In the genomic region with DNA sequence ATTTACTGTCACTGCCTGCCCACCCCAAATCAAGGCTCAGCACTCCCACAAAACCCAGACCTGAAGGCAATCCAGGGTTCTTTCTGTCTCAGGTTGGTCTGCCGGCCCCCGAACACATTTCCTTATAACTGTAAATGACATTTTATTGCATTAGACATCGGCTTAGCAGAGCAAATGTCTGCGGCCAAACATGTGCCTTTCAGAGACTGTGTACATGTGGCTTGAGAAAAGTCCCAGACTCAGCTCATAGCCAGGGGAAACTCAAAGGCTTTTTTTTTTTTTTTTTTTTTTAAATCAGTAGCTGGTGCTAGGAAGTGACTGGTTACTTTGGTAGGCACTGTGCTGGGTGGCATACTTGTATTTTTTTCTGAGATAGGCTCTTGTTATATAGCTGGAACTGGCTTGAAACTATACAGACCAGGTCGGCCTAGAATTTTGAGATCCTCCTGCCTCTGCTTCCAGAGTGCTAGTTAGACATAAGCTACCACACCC, we compare ENCODE assay signal across 8 mouse cellular contexts. TPM values are rescaled to one million over a fixed set of nuclear protein-coding genes. Genes with fewer than 3 reads are reported as not detected.
A peak's percentile ranks its signal among the peaks of the same experiment; 100 is the strongest.
DNase-seq lines count a peak whose midpoint lies in the region; ATAC-seq and TF ChIP-seq lines count a peak whose summit lies in the region.

No protein-coding gene starts in this region.

- no peak for DNase-seq in heart, postnatal 0 days (ENCODE audit: low spot score)
- no peak for DNase-seq in heart, adult 18-20 months
- DNase-seq in hindbrain, postnatal 0 days (ENCODE audit: low spot score): no peak
- no peak for DNase-seq in gastrocnemius, postnatal 36 days
- DNase-seq in thymus, postnatal 0 days (ENCODE audit: low spot score): no peak
- DNase-seq in kidney, postnatal 14 days: no peak

- 0 out of 2 replicates have a peak, but pooled peaks cover 5% of the 10 kb centered on the region for H3K4me1 ChIP-seq in heart, postnatal 0 days (ENCODE audit: control insufficient read depth, insufficient read depth)
- H3K4me1 ChIP-seq in bone marrow macrophage, adult 2 months (ENCODE audit: control insufficient read depth, insufficient read depth, low read length): peaks cover 14% of the 10 kb centered on the region
- 0 out of 2 replicates have a peak, but pooled peaks cover 3% of the 10 kb centered on the region for H3K4me1 ChIP-seq in hindbrain, postnatal 0 days (ENCODE audit: insufficient read depth, low read length)
- H3K4me1 ChIP-seq in midbrain, embryonic 16.5 days (ENCODE audit: control insufficient read depth, insufficient read depth, low read length): peaks cover 9% of the 10 kb centered on the region

- TF ChIP-seq EP300 in heart, postnatal 0 days (IDR thresholded peaks at IDR 0.05; ENCODE audit: low read depth): no peak

- H3K27me3 ChIP-seq in heart, postnatal 0 days (ENCODE audit: control insufficient read depth, insufficient read depth, low read length): no peaks in the 10 kb centered on the region
- H3K27me3 ChIP-seq in hindbrain, postnatal 0 days (ENCODE audit: insufficient read depth, low read length): no peaks in the 10 kb centered on the region
- no peaks in the 10 kb centered on the region for H3K27me3 ChIP-seq in midbrain, embryonic 16.5 days (ENCODE audit: control insufficient read depth, insufficient read depth, low read depth, low read length)

- no peak overlapping the region for H3K27ac ChIP-seq in heart, postnatal 0 days (ENCODE audit: low read depth)
- 0 out of 2 replicates have a peak overlapping the region, but pooled peaks have one; percentile 8 for H3K27ac ChIP-seq in bone marrow macrophage, adult 2 months (ENCODE audit: insufficient read depth, low read depth, low read length)
- no peak overlapping the region for H3K27ac ChIP-seq in hindbrain, postnatal 0 days
- no peak overlapping the region for H3K27ac ChIP-seq in midbrain, embryonic 16.5 days (ENCODE audit: low read length)

- intact Hi-C loops in gastrocnemius, postnatal 36 days (cut with DNase I): no loop called here

- no peak overlapping the region for H3K4me3 ChIP-seq in heart, postnatal 0 days (ENCODE audit: low read depth, low read length)
- peak overlapping the region; percentile 84 for H3K4me3 ChIP-seq in bone marrow macrophage, adult 2 months (ENCODE audit: insufficient read depth, low read length)
- peak overlapping the region; percentile 85; the same call in 1 of the 2 replicates for H3K4me3 ChIP-seq in hindbrain, postnatal 0 days (ENCODE audit: low read length)
- no peak overlapping the region; the same call in 1 of the 2 replicates for H3K4me3 ChIP-seq in midbrain, embryonic 16.5 days (ENCODE audit: low read depth, low read length)

- WGBS in heart, postnatal 0 days: 94% methylated on average over 5 of the region's 5 CpGs
- 92% methylated on average over 5 of the region's 5 CpGs for WGBS in hindbrain, postnatal 0 days
- WGBS in midbrain, embryonic 16.5 days: 98% methylated on average over 5 of the region's 5 CpGs

- H3K9me3 ChIP-seq in heart, postnatal 0 days (replicated peaks; ENCODE audit: control insufficient read depth, low read length): no peaks in the 10 kb centered on the region
- H3K9me3 ChIP-seq in hindbrain, postnatal 0 days (ENCODE audit: low read length): no peaks in the 10 kb centered on the region
- H3K9me3 ChIP-seq in midbrain, embryonic 16.5 days (replicated peaks; ENCODE audit: control insufficient read depth, low read length, poor library complexity, severe bottlenecking): no peaks in the 10 kb centered on the region

- H3K9ac ChIP-seq in heart, postnatal 0 days (replicated peaks; ENCODE audit: low read depth, low read length): no peak overlapping the region
- no peak overlapping the region; the same call in 1 of the 2 replicates for H3K9ac ChIP-seq in hindbrain, postnatal 0 days (replicated peaks; ENCODE audit: low read length)
- no peak overlapping the region; the same call in 1 of the 2 replicates for H3K9ac ChIP-seq in midbrain, embryonic 16.5 days (ENCODE audit: low read depth, low read length)

- H3K4me2 ChIP-seq in heart, postnatal 0 days (ENCODE audit: low read depth, low read length): peak overlapping the region; percentile 68; the same call in 1 of the 2 replicates
- H3K4me2 ChIP-seq in hindbrain, postnatal 0 days (ENCODE audit: low read depth, low read length): peak overlapping the region; percentile 94
- H3K4me2 ChIP-seq in midbrain, embryonic 16.5 days (ENCODE audit: low read length): peak overlapping the region; percentile 78

- no peak for TF ChIP-seq CTCF in heart, postnatal 0 days (IDR thresholded peaks at IDR 0.05; ENCODE audit: low read depth)
- no peak for TF ChIP-seq CTCF in bone marrow macrophage, adult 2 months (IDR thresholded peaks at IDR 0.05; ENCODE audit: low read depth, low read length)
- no peak for TF ChIP-seq CTCF in hindbrain, postnatal 0 days (IDR thresholded peaks at IDR 0.05; ENCODE audit: low read depth)

- no peak for TF ChIP-seq POLR2A in bone marrow macrophage, adult 2 months (IDR thresholded peaks at IDR 0.05; ENCODE audit: borderline replicate concordance, low read depth, low read length)

- peaks cover 32% of the 10 kb centered on the region for H3K36me3 ChIP-seq in heart, postnatal 0 days (replicated peaks; ENCODE audit: control insufficient read depth, insufficient read depth, low read length)
- H3K36me3 ChIP-seq in hindbrain, postnatal 0 days (ENCODE audit: insufficient read depth, low read length): peaks cover 17% of the 10 kb centered on the region; the same call in 1 of the 2 replicates
- peaks cover 3% of the 10 kb centered on the region; the same call in 1 of the 2 replicates for H3K36me3 ChIP-seq in midbrain, embryonic 16.5 days (ENCODE audit: control insufficient read depth, insufficient read depth, low read length)

- no peak for ATAC-seq in heart, postnatal 0 days (ENCODE audit: insufficient read depth, low read depth)
- no peak for ATAC-seq in hindbrain, postnatal 0 days
- no peak for ATAC-seq in midbrain, embryonic 16.5 days

RNA-seq across cellular contexts. Expression of gene Dbil5, which starts 1.3 kb away (rescaled TPM):
- not detected in 2 replicates for total RNA-seq in heart, postnatal 0 days (2014; rRNA removed; ENCODE audit: low replicate concordance)
- 1.2 and 1.6 TPM in 2 replicates for polyA plus RNA-seq in heart, postnatal 0 days (2015; fragmentation: Nextera tagmentation; extraction: Ambion mirVana)
- under 1 TPM; 0.50 to 0.90 TPM for total RNA-seq in heart, adult 18-20 months (2021)
- not detected in 2 replicates for polyA plus RNA-seq in bone marrow macrophage, adult 2 months (2012; ENCODE audit: insufficient read depth, insufficient read length, missing spikeins)
- total RNA-seq in hindbrain, postnatal 0 days (2014; rRNA removed): not detected in 2 replicates
- polyA plus RNA-seq in hindbrain, postnatal 0 days (2015; fragmentation: Nextera tagmentation; extraction: Ambion mirVana): 0.34 and 0.54 TPM in 2 replicates
- 0.40 and 1.0 TPM in 2 replicates for polyA plus RNA-seq in midbrain, embryonic 16.5 days (2015; fragmentation: Nextera tagmentation; extraction: Ambion mirVana)
- not detected for total RNA-seq in gastrocnemius, postnatal 36 days (2021)
- 0.71 TPM in 1 of 2 replicates, not detected in the other for polyA plus RNA-seq in thymus, postnatal 0 days (2015; fragmentation: Nextera tagmentation; extraction: Ambion mirVana)

RNA-seq across cellular contexts. Expression of gene Gemin4, which starts 1.4 kb away (rescaled TPM):
- total RNA-seq in heart, postnatal 0 days (2014; rRNA removed; ENCODE audit: low replicate concordance): 5.3 and 10.2 TPM in 2 replicates
- polyA plus RNA-seq in heart, postnatal 0 days (2015; fragmentation: Nextera tagmentation; extraction: Ambion mirVana): 9.5 and 9.9 TPM in 2 replicates
- 1 to 10 TPM; 3.2 to 4.3 TPM for total RNA-seq in heart, adult 18-20 months (2021)
- polyA plus RNA-seq in bone marrow macrophage, adult 2 months (2012; ENCODE audit: insufficient read depth, insufficient read length, missing spikeins): 1.6 and 3.2 TPM in 2 replicates
- 14.8 and 17.4 TPM in 2 replicates for total RNA-seq in hindbrain, postnatal 0 days (2014; rRNA removed)
- polyA plus RNA-seq in hindbrain, postnatal 0 days (2015; fragmentation: Nextera tagmentation; extraction: Ambion mirVana): 7.0 and 9.3 TPM in 2 replicates
- polyA plus RNA-seq in midbrain, embryonic 16.5 days (2015; fragmentation: Nextera tagmentation; extraction: Ambion mirVana): 13.8 and 15.4 TPM in 2 replicates
- 1 to 10 TPM; 1.6 to 4.0 TPM for total RNA-seq in gastrocnemius, postnatal 36 days (2021)
- polyA plus RNA-seq in thymus, postnatal 0 days (2015; fragmentation: Nextera tagmentation; extraction: Ambion mirVana): 22.9 and 23.7 TPM in 2 replicates

RNA-seq across cellular contexts. Expression of gene Mrm3, which starts 27.4 kb away (rescaled TPM):
- total RNA-seq in heart, postnatal 0 days (2014; rRNA removed; ENCODE audit: low replicate concordance): 21.3 and 39.5 TPM in 2 replicates
- 27.6 and 31.8 TPM in 2 replicates for polyA plus RNA-seq in heart, postnatal 0 days (2015; fragmentation: Nextera tagmentation; extraction: Ambion mirVana)
- 10 to 100 TPM; 24.6 to 27.4 TPM for total RNA-seq in heart, adult 18-20 months (2021)
- 3.2 and 3.4 TPM in 2 replicates for polyA plus RNA-seq in bone marrow macrophage, adult 2 months (2012; ENCODE audit: insufficient read depth, insufficient read length, missing spikeins)
- total RNA-seq in hindbrain, postnatal 0 days (2014; rRNA removed): 11.9 and 19.2 TPM in 2 replicates
- 22.5 and 22.8 TPM in 2 replicates for polyA plus RNA-seq in hindbrain, postnatal 0 days (2015; fragmentation: Nextera tagmentation; extraction: Ambion mirVana)
- 25.4 and 26.5 TPM in 2 replicates for polyA plus RNA-seq in midbrain, embryonic 16.5 days (2015; fragmentation: Nextera tagmentation; extraction: Ambion mirVana)
- total RNA-seq in gastrocnemius, postnatal 36 days (2021): 10 to 100 TPM; 11.0 to 13.9 TPM
- 24.5 and 26.6 TPM in 2 replicates for polyA plus RNA-seq in thymus, postnatal 0 days (2015; fragmentation: Nextera tagmentation; extraction: Ambion mirVana)

RNA-seq across cellular contexts. Expression of gene Glod4, which starts 27.4 kb away (rescaled TPM):
- total RNA-seq in heart, postnatal 0 days (2014; rRNA removed; ENCODE audit: low replicate concordance): 30.6 and 44.8 TPM in 2 replicates
- 102 and 104 TPM in 2 replicates for polyA plus RNA-seq in heart, postnatal 0 days (2015; fragmentation: Nextera tagmentation; extraction: Ambion mirVana)
- total RNA-seq in heart, adult 18-20 months (2021): 10 to 100 TPM; 40.3 to 44.6 TPM
- polyA plus RNA-seq in bone marrow macrophage, adult 2 months (2012; ENCODE audit: insufficient read depth, insufficient read length, missing spikeins): 40.0 and 53.4 TPM in 2 replicates
- total RNA-seq in hindbrain, postnatal 0 days (2014; rRNA removed): 34.2 and 39.8 TPM in 2 replicates
- 116 and 118 TPM in 2 replicates for polyA plus RNA-seq in hindbrain, postnatal 0 days (2015; fragmentation: Nextera tagmentation; extraction: Ambion mirVana)
- 121 and 123 TPM in 2 replicates for polyA plus RNA-seq in midbrain, embryonic 16.5 days (2015; fragmentation: Nextera tagmentation; extraction: Ambion mirVana)
- 10 to 100 TPM; 16.6 to 17.2 TPM for total RNA-seq in gastrocnemius, postnatal 36 days (2021)
- 105 and 108 TPM in 2 replicates for polyA plus RNA-seq in thymus, postnatal 0 days (2015; fragmentation: Nextera tagmentation; extraction: Ambion mirVana)

RNA-seq across cellular contexts. Expression of gene Fam57a, which starts 36.6 kb away (rescaled TPM):
- total RNA-seq in heart, postnatal 0 days (2014; rRNA removed; ENCODE audit: low replicate concordance): 13.8 and 14.8 TPM in 2 replicates
- polyA plus RNA-seq in heart, postnatal 0 days (2015; fragmentation: Nextera tagmentation; extraction: Ambion mirVana): 10.5 TPM in 2 replicates
- 1 to 10 TPM; 3.5 to 3.8 TPM for total RNA-seq in heart, adult 18-20 months (2021)
- 2.1 and 3.8 TPM in 2 replicates for polyA plus RNA-seq in bone marrow macrophage, adult 2 months (2012; ENCODE audit: insufficient read depth, insufficient read length, missing spikeins)
- 20.1 and 30.4 TPM in 2 replicates for total RNA-seq in hindbrain, postnatal 0 days (2014; rRNA removed)
- 16.6 and 20.0 TPM in 2 replicates for polyA plus RNA-seq in hindbrain, postnatal 0 days (2015; fragmentation: Nextera tagmentation; extraction: Ambion mirVana)
- 26.9 and 27.5 TPM in 2 replicates for polyA plus RNA-seq in midbrain, embryonic 16.5 days (2015; fragmentation: Nextera tagmentation; extraction: Ambion mirVana)
- total RNA-seq in gastrocnemius, postnatal 36 days (2021): 1 to 10 TPM; 1.8 TPM
- 13.9 and 16.6 TPM in 2 replicates for polyA plus RNA-seq in thymus, postnatal 0 days (2015; fragmentation: Nextera tagmentation; extraction: Ambion mirVana)

Comparison
In these comparisons a context has a peak if more than half of its experiments do, and no peak if none do; other contexts are left out.
1. H3K4me3 ChIP-seq: peak in bone marrow macrophage, adult 2 months (single experiment) and hindbrain, postnatal 0 days (single experiment); none in heart, postnatal 0 days (single experiment) and midbrain, embryonic 16.5 days (single experiment).
2. Peak in every context shown above with its lines, with median percentiles within 50 percentile points of each other: H3K4me2 ChIP-seq.